Mouse (Mus musculus): Measurements from ENCODE around the gene Otx2. TPM values are rescaled to one million over a fixed set of nuclear protein-coding genes. Genes with fewer than 3 reads are reported as not detected.
"Not testable (repeated sequence)": the region's sequence is repeated elsewhere in the genome, so short reads cannot be mapped to it uniquely, and the experiment has no call there.

Gene Otx2
- polyA plus RNA-seq, 1 experiment from 2014 or later = not detected

- Histone ChIP-seq H3K4me2 (replicated peaks; ENCODE audit: low read depth) (no peak overlapping the region), H3K27ac (replicated peaks) (no peak overlapping the region), H3K27me3 (ENCODE audit: control insufficient read depth, insufficient read depth, low read length) (no peaks in the 10 kb centered on the region), H3K4me3 (ENCODE audit: low read depth, low read length) (no peak overlapping the region), H3K9me3 (ENCODE audit: control insufficient read depth, low read length) (no peaks in the 10 kb centered on the region), H3K9ac (ENCODE audit: low read length) (no peak overlapping the region), H3K36me3 (ENCODE audit: control insufficient read depth, insufficient read depth, low read length) (no peaks in the 10 kb centered on the region), H3K4me1 (replicated peaks; ENCODE audit: control insufficient read depth, insufficient read depth) (no peaks in the 10 kb centered on the region)
- ATAC-seq (ENCODE audit: low FRiP score, low TSS enrichment) (no peak), DNase-seq (ENCODE audit: low spot score) (no peak)
- WGBS = 76% methylated on average over 8 of the region's 8 CpGs
- no peak for TF ChIP-seq CTCF (IDR thresholded peaks at IDR 0.05; ENCODE audit: low read depth)
- TF ChIP-seq EP300 (optimal IDR thresholded peaks at IDR 0.05) = no peak
Measured at GRCm38 (mm10) chr14:48632335-48632734, 41.3 kb downstream of the Otx2 start.

GRCm38 (mm10) chr14:48631486-48631885 lies 42.1 kb downstream of the Otx2 start:
- H3K4me2 ChIP-seq (replicated peaks; ENCODE audit: low read depth) = no peak overlapping the region
- H3K27ac ChIP-seq (replicated peaks) = no peak overlapping the region
- ATAC-seq (ENCODE audit: low FRiP score, low TSS enrichment) (no peak), DNase-seq (ENCODE audit: low spot score) (no peak)
- H3K4me3 ChIP-seq (ENCODE audit: low read depth, low read length) = no peak overlapping the region
- no peaks in the 10 kb centered on the region for H3K4me1 ChIP-seq (replicated peaks; ENCODE audit: control insufficient read depth, insufficient read depth)
- no peak for TF ChIP-seq EP300 (optimal IDR thresholded peaks at IDR 0.05)
- no peak for TF ChIP-seq CTCF (IDR thresholded peaks at IDR 0.05; ENCODE audit: low read depth)
- no peaks in the 10 kb centered on the region for H3K27me3 ChIP-seq (ENCODE audit: control insufficient read depth, insufficient read depth, low read length)
- H3K9me3 ChIP-seq (ENCODE audit: control insufficient read depth, low read length) = no peaks in the 10 kb centered on the region
- H3K36me3 ChIP-seq (ENCODE audit: control insufficient read depth, insufficient read depth, low read length) = no peaks in the 10 kb centered on the region
- WGBS = 82% methylated on average over 2 of the region's 2 CpGs
- no peak overlapping the region for H3K9ac ChIP-seq (ENCODE audit: low read length)

- Histone ChIP-seq H3K9ac (ENCODE audit: low read length) (no peak overlapping the region), H3K36me3 (ENCODE audit: control insufficient read depth, insufficient read depth, low read length) (no peaks in the 10 kb centered on the region), H3K4me2 (replicated peaks; ENCODE audit: low read depth) (no peak overlapping the region), H3K27me3 (ENCODE audit: control insufficient read depth, insufficient read depth, low read length) (no peaks in the 10 kb centered on the region), H3K4me1 (replicated peaks; ENCODE audit: control insufficient read depth, insufficient read depth) (no peaks in the 10 kb centered on the region), H3K4me3 (ENCODE audit: low read depth, low read length) (no peak overlapping the region), H3K9me3 (ENCODE audit: control insufficient read depth, low read length) (no peaks in the 10 kb centered on the region), H3K27ac (replicated peaks) (no peak overlapping the region)
- 83% methylated on average over 9 of the region's 9 CpGs for whole genome bisulfite sequencing
- no peak for DNase-seq (ENCODE audit: low spot score)
- ATAC-seq (ENCODE audit: low FRiP score, low TSS enrichment) = no peak
- TF ChIP-seq CTCF (IDR thresholded peaks at IDR 0.05; ENCODE audit: low read depth) = no peak
- TF ChIP-seq EP300 (optimal IDR thresholded peaks at IDR 0.05) = no peak
Measured at GRCm38 (mm10) chr14:48629404-48629803, 44.2 kb downstream of the Otx2 start.

- no peaks in the 10 kb centered on the region for H3K4me1 ChIP-seq (replicated peaks; ENCODE audit: control insufficient read depth, insufficient read depth)
- no peak for ATAC-seq (ENCODE audit: low FRiP score, low TSS enrichment)
- no peak overlapping the region for H3K27ac ChIP-seq (replicated peaks)
- no peak for TF ChIP-seq CTCF (IDR thresholded peaks at IDR 0.05; ENCODE audit: low read depth)
- no peak for TF ChIP-seq EP300 (optimal IDR thresholded peaks at IDR 0.05)
- H3K36me3 ChIP-seq (ENCODE audit: control insufficient read depth, insufficient read depth, low read length) = no peaks in the 10 kb centered on the region
- no peak overlapping the region for H3K4me3 ChIP-seq (ENCODE audit: low read depth, low read length)
- no peak for DNase-seq (ENCODE audit: low spot score)
- H3K4me2 ChIP-seq (replicated peaks; ENCODE audit: low read depth) = no peak overlapping the region
- H3K27me3 ChIP-seq (ENCODE audit: control insufficient read depth, insufficient read depth, low read length) = no peaks in the 10 kb centered on the region
- 72% methylated on average over 4 of the region's 4 CpGs for WGBS
- no peaks in the 10 kb centered on the region for H3K9me3 ChIP-seq (ENCODE audit: control insufficient read depth, low read length)
- H3K9ac ChIP-seq (ENCODE audit: low read length) = no peak overlapping the region
Measured at GRCm38 (mm10) chr14:48626271-48626670, 47.3 kb downstream of the Otx2 start.

- WGBS = 66% methylated on average over 6 of the region's 6 CpGs
- TF ChIP-seq CTCF (IDR thresholded peaks at IDR 0.05; ENCODE audit: low read depth) (no peak), EP300 (optimal IDR thresholded peaks at IDR 0.05) (no peak)
- DNase-seq (ENCODE audit: low spot score) = no peak
- no peak overlapping the region for H3K4me2 ChIP-seq (replicated peaks; ENCODE audit: low read depth)
- no peak overlapping the region for H3K4me3 ChIP-seq (ENCODE audit: low read depth, low read length)
- H3K36me3 ChIP-seq (ENCODE audit: control insufficient read depth, insufficient read depth, low read length) = no peaks in the 10 kb centered on the region
- H3K9me3 ChIP-seq (ENCODE audit: control insufficient read depth, low read length) = no peaks in the 10 kb centered on the region
- H3K27me3 ChIP-seq (ENCODE audit: control insufficient read depth, insufficient read depth, low read length) = no peaks in the 10 kb centered on the region
- ATAC-seq (ENCODE audit: low FRiP score, low TSS enrichment) = no peak
- no peak overlapping the region for H3K27ac ChIP-seq (replicated peaks)
- H3K9ac ChIP-seq (ENCODE audit: low read length) = no peak overlapping the region
- no peaks in the 10 kb centered on the region for H3K4me1 ChIP-seq (replicated peaks; ENCODE audit: control insufficient read depth, insufficient read depth)
Measured at GRCm38 (mm10) chr14:48625331-48625694, 48.3 kb downstream of the Otx2 start.

- H3K36me3 ChIP-seq (ENCODE audit: control insufficient read depth, insufficient read depth, low read length) = no peaks in the 10 kb centered on the region
- WGBS = 75% methylated on average over 9 of the region's 9 CpGs
Measured at GRCm38 (mm10) chr14:48624596-48625330, 48.9 kb downstream of the Otx2 start.

GRCm38 (mm10) chr14:48622726-48623125 lies 50.9 kb downstream of the Otx2 start:
- not testable (repeated sequence) for H3K27me3 ChIP-seq (ENCODE audit: control insufficient read depth, insufficient read depth, low read length); ATAC-seq (ENCODE audit: low FRiP score, low TSS enrichment); H3K4me2 ChIP-seq (replicated peaks; ENCODE audit: low read depth); H3K9ac ChIP-seq (ENCODE audit: low read length); H3K4me1 ChIP-seq (replicated peaks; ENCODE audit: control insufficient read depth, insufficient read depth); H3K36me3 ChIP-seq (ENCODE audit: control insufficient read depth, insufficient read depth, low read length); H3K9me3 ChIP-seq (ENCODE audit: control insufficient read depth, low read length); H3K27ac ChIP-seq (replicated peaks); DNase-seq (ENCODE audit: low spot score); H3K4me3 ChIP-seq (ENCODE audit: low read depth, low read length)
- whole genome bisulfite sequencing = 71% methylated on average over 9 of the region's 9 CpGs

More at GRCm38 (mm10) chr14:48624596-48625330, 48.9 kb downstream of the Otx2 start:
- no peak overlapping the region for H3K4me3 ChIP-seq (ENCODE audit: low read depth, low read length)
- no peak overlapping the region for H3K9ac ChIP-seq (ENCODE audit: low read length)
- no peak for ATAC-seq (ENCODE audit: low FRiP score, low TSS enrichment)
- DNase-seq (ENCODE audit: low spot score) = no peak
- no peak overlapping the region for H3K4me2 ChIP-seq (replicated peaks; ENCODE audit: low read depth)
- no peak for TF ChIP-seq EP300 (optimal IDR thresholded peaks at IDR 0.05)
- no peak for TF ChIP-seq CTCF (IDR thresholded peaks at IDR 0.05; ENCODE audit: low read depth)
- no peaks in the 10 kb centered on the region for H3K4me1 ChIP-seq (replicated peaks; ENCODE audit: control insufficient read depth, insufficient read depth)
- no peaks in the 10 kb centered on the region for H3K27me3 ChIP-seq (ENCODE audit: control insufficient read depth, insufficient read depth, low read length)
- no peak overlapping the region for H3K27ac ChIP-seq (replicated peaks)
- H3K9me3 ChIP-seq (ENCODE audit: control insufficient read depth, low read length) = no peaks in the 10 kb centered on the region
